23 mouse cellular contexts compared by ENCODE assay signal in genomic region chr14:79259062-79259779, GRCm38 (mm10). TPM values are rescaled to one million over a fixed set of nuclear protein-coding genes. Genes with fewer than 3 reads are reported as not detected.
"Had no signal": no experiment of that assay in that cellular context is flagged by ENCODE, and none has a peak within 500 bp of the region (broad histone marks: within the 10 kb centered on the region; RNA-seq: fewer than 3 reads in every experiment).

No protein-coding gene starts in this region.

- H3K27me3 ChIP-seq: neural tube, embryonic 15.5 days; stomach, embryonic 15.5 days had no signal

- H3K9me3 ChIP-seq: neural tube, embryonic 15.5 days; stomach, embryonic 15.5 days had no signal

- H3K9ac ChIP-seq: neural tube, embryonic 15.5 days; stomach, embryonic 15.5 days had no signal

- H3K4me3 ChIP-seq: neural tube, embryonic 15.5 days; stomach, embryonic 15.5 days had no signal

- H3K27ac ChIP-seq: neural tube, embryonic 15.5 days; stomach, embryonic 15.5 days; stomach, postnatal 0 days had no signal

- H3K4me1 ChIP-seq: neural tube, embryonic 15.5 days; stomach, embryonic 15.5 days had no signal

- H3K4me2 ChIP-seq: neural tube, embryonic 15.5 days; stomach, embryonic 15.5 days had no signal

- H3K36me3 ChIP-seq: neural tube, embryonic 15.5 days; stomach, embryonic 15.5 days had no signal

- DNase-seq: retina, postnatal 1 day; right cerebral cortex, adult 18-20 months; right cerebral cortex, postnatal 14 days; right cerebral cortex, postnatal 25 days; right cerebral cortex, postnatal 4 days; spleen, adult 18-20 months; thymus, adult 18-20 months; thymus, adult 2 months; thymus, postnatal 14 days; thymus, postnatal 25 days; thymus, postnatal 36 days; thymus, postnatal 4 days had no signal

RNA-seq across cellular contexts. Expression of gene Zfp957, which starts 12.1 kb away (rescaled TPM):
- total RNA-seq: neutrophil, adult 5-6 weeks had no signal
- polyA plus RNA-seq: neural tube, embryonic 14.5 days; neural tube, embryonic 15.5 days; small intestine, adult 2 months; spleen, adult 2 months; stomach, embryonic 14.5 days; stomach, embryonic 15.5 days; stomach, embryonic 16.5 days; stomach, postnatal 0 days; thymus, adult 2 months; thymus, postnatal 0 days; urinary bladder, adult 2 months had no signal
